Mouse (Mus musculus) adrenal gland, postnatal 4 days (tissue): ENCODE measurements around the gene Gcsam. TPM values are rescaled to one million over a fixed set of nuclear protein-coding genes. Genes with fewer than 3 reads are reported as not detected.

ENCODE experiments used
- DNase-seq, 2 experiments: peaks; one replicate each; pipeline ENCODE4 v3.0.0; 2021 to 2022; ENCODE audit warnings: low spot score in 2 of 2, mixed read lengths in 2 of 2
- long read RNA-seq, 2 experiments: library from polyadenylated mRNA; stranded (forward); transcript quantifications; one replicate each; pipeline ENCODE4 v2.0.0; 2021
- total RNA-seq, 2 experiments: library from RNA; stranded (reverse); gene quantifications; 2 replicates each; pipeline ENCODE4 v1.2.3; 2021

Gene Gcsam
- under 1 TPM; 0.11 to 0.34 TPM for total RNA-seq
- long read RNA-seq, experiment 1, result 0 reads
- long read RNA-seq, experiment 2, result 0 reads

DNA sequence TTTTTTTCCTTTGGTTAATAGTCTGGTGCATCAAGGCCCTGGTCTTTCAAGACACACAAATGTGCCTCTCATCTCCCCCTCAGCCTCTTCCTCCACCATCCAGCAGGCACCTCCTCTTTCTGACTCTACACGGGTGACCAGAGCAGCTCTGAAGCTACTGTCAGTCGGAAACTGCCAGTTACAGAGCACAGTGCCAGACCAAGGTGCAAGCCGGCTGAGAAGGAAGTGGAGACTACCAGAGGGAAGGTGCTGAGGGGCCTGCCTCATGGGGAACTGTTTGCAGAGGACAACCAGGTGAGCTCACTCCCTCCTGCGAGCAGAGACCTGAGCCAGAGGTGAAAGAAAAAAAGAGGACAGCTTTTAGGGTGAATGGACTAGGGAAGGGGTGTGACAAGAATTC is at the start of gene Gcsam:
Gene Gcsam (plus strand): TSS at position 114 of the 400 bp plus-strand sequence.
- no peak for DNase-seq

DNA sequence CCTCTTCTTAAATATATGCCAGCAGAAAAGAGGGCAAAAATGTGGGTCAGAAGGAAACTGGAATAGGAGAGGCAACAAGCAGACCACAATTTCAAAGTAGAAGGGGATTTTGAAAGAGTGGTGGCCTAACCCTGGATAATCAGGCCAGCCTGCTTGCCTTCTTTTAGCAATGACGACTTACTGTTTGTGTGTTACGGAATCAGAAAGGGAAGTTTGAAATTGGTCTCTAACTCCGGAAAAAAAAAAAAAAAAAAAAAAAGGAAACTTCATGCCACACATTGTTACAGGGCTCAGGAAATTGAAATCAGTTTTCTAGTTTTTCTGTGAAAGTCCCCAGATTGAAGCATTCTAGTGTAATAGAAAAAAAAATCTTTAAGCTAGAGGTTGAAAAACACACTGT is 48.4 kb upstream of the Gcsam start:
- DNase-seq, result no peak

DNA sequence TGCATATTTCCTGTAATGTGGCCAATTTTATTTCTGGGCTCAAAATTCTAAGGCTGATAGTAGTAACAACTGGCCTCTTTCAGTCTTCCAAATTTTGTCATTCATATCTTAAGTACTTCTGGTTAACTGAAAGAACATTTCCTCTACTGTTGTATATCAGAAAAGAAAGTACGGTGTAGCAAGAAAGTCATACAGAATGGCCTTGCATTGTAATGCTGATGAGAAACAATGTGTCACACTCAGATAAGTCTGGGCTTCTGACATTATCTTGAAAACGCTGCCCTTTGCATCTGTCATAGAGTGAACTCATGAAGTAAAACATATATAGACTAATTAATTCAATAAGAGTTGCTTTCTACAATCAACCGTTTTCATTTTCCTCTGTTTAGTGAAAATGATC is 37.9 kb upstream of the Gcsam start:
- no peak for DNase-seq

DNA sequence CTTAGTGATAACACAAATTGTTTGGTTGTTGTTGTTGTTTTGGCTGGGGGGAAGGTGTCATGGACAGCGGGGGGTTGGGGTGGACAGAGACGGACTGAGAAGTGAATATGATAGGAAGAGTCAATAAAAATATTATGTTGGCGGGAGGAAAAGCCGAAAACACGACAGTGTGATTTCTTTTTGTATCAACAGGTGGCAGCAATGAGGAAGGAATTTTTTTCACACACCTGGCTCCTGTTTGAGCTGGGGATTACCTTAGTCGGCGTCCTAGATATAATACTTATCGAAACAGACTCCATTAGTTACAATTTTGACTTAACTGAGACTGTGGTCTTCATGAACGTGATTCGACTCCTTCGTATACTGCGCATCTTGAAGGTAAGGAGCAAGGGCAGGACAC is 30.3 kb upstream of the Gcsam start:
- DNase-seq, result no peak

DNA sequence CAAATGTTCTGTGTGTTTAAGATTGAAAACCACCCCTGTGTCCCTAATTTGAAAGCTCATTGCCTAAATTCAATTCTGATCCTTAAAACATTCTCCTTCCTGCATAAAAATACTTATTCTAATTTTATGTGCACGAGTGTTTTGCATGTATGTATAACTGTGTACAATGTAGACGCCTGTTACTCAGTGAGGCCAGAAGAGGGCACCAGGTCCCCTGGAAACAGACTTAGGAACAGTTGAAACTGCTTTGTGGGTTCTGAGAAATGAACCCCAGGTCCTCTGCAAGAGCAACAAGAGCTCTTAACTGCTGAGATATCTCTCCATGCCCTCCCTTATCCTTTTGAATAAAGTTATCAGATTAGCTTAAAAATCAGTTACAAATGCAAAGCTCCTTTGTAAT is 27.7 kb upstream of the Gcsam start:
- no peak for DNase-seq

DNA sequence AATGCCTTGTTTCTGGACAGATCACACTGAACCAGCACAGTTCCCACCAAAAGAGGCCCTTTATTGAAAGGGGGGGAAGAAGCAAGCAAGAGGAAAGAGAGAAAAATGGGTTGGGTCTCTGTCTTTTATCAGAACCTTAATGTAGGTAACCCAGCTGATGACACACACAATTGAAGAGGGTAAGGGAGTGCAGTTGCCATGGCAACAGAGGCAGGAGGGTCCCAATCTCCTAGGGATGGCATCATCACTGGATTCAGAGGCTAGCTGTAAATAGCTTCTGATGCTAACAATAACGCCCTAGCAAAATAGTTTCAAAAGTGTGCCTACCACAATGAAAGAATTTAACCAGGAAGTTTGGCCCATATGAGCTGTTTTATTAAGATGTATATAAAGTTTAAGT is 16.5 kb upstream of the Gcsam start:
- no peak for DNase-seq

DNA sequence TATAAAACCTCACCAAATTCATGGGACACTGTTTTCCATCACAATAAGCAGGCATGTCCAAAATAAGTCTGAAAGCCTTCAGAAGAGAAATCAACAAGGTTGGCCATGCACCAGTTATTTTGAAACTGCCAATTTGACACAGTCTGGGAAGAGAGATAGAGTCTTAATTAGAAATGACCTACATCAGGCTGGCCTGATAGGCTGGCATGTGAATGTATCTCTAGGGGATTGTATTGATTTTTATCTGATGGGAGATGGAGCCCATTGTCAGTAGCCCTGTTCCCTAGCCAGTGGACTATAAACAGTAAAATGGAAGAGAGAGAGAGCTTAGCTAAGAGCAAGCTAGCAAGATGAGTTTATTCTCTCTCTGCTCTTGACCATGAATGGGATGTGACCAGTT is 14.7 kb upstream of the Gcsam start:
- no peak for DNase-seq

DNA sequence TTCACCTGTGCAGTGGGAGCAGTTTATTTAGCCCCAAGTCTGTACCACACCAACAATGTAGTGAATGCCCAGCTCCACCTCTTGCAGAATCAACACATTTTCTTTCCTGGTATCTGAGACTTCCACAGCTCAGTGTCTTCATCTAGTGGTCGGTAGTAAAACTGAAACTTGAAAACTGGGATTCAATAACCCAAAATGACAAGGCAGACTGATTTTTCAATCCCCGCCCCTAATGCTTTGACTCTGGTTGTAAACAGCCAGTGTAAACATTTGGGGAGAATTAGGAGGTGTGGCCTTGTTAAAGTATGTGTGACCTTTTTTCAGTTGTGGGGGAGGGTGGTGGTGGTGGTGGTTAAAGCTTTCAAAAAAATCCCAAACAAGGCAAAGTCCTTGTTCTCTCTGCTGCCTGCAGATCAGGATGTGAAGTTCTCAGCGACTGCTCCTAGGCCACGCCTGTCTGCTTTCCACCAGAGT is 1.7 kb upstream of the Gcsam start:
- no peak for DNase-seq

DNA sequence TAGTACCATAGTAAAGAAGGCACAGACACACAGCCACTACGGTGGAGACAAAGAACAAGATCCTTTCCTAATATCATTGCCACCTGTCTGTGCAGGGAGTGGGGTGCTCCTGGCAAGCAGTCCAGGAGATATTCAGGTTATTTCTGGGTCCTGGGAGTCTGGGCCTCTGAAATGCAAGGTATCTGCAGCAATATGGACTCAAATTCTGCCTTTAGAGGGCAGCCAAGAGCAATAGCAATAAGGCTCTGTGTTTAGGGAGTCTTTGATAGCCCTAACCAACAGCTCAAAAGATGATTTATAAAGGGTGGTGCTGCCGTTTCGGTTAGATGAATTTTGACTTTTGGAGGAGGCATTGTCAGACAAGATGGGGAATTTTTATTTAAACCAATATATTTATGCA is 880 bp upstream of the Gcsam start:
- DNase-seq, result no peak

DNA sequence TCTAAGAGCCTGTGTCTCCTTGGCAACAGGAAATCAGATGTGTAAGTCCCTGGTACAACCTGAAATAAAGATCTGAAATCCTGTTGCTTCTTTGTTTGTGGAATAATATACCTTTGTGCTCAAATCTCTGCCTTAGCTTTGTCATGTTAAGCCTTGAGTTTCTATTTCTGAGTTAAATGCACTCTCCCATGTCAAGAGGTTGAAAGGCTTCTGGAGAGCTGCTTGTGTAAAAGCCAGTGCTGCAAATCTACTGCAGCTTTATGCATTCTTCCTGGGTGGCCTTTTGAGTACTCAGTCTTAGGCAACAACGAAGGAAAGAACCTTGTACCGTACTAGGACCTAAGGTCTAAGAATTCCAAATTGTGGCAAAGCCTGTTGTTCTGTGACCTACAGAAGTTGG is 3.1 kb downstream of the Gcsam start:
- no peak for DNase-seq

DNA sequence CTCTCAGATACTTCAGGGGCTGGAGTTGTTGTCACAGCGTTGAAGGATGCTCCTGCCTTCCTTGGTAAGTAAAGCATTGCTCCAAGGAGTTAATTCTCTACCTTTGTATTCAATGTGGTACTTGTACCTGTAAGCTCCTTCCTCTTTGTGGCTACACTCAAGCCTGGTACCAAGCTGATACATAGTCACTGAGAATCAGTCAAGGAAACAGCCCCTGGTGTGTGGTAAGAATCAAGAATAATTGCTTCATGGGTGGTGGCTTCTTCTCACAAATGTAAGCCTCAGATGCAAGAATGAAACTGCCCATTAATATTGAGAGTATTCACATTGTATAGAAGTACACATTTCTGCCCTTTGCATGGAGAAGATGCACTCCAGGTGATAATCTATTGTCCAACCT is 5.8 kb downstream of the Gcsam start:
- no peak for DNase-seq

DNA sequence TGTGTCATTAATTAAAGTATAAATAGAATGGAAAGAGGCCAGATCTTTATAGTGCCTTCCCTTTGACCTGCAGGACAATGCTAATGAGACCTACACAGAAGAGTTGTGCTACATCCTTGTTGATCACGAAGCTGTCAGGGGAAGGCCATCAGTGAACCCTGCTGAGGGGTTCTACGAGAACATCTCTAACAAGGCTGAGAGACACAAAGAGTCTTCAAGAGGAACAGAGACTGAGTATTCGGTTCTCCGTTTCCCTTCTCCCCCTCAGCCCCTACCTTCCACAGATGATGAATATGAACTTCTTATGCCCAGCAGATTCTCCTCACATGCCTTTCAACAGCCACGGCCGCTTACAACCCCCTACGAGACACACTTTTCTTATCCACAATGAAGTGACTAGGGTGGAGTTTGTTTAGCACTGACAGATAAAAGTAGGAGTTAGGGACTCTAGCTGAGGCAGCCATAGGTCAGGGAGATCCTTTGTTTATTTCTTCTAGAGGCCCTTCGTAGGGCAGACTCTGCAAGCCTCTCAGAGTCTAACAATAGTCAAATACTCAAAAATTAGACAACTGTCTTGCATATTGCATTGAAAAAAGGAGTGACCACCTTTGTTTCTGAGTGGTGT is 9.7 kb downstream of the Gcsam start:
- DNase-seq, result no peak

DNA sequence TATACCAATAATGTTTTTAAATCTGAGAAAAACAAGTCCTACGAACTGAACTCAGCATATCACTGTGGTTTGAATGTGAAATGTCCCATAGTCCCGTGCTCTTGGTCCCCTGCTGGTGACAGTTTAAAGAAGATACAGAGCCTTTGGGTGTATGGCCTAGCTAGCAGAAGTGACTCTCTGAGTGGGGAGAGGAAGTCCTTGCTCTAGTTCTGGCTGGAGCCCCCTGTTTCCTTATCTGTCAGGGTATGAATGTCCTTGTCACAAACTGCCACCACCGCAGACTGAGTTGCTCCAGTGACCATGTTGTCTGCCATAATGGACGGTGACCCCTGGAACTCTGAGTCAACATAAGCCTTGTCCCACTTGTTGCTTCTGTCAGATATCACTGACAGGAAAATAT is 13.1 kb downstream of the Gcsam start:
- no peak for DNase-seq

DNA sequence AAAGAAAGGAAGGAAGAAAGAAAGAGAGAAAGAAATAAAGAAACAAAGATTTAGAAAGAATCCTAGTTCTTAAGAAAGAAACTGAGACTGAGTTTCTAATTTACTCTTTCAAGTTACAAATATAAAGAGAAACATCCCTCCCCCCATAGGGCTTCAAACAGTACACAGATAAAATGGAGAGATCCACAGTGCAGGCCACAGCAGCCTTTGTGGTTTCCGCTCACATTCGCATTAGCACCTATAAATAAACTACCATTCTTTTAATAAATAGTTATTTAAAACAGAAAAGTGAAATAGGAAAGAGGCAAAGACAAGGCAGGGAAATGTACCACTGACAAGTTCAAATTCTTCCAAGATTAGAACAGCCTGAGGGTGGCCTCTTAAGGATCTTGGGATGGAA is 14.6 kb downstream of the Gcsam start:
- DNase-seq, result no peak

DNA sequence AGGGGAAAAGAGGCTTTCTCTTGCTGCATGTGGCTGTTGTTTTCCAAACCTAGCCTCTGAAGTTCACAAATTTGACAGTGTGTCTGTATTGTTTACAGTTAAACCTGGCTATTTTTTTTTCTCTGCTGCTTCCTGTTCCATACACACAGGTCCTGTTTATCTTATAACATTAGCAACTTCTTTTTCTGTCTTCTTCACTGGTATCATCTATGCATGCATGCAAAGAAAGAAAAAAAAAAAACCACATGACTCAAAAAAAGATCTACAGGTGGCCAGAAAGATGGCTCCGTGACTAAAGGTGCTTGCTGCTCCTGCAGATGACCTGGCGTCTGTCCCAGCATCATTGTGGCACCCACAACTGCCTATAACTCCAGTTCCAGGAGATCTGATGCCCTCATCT is 15.2 kb downstream of the Gcsam start:
- DNase-seq, result no peak

DNA sequence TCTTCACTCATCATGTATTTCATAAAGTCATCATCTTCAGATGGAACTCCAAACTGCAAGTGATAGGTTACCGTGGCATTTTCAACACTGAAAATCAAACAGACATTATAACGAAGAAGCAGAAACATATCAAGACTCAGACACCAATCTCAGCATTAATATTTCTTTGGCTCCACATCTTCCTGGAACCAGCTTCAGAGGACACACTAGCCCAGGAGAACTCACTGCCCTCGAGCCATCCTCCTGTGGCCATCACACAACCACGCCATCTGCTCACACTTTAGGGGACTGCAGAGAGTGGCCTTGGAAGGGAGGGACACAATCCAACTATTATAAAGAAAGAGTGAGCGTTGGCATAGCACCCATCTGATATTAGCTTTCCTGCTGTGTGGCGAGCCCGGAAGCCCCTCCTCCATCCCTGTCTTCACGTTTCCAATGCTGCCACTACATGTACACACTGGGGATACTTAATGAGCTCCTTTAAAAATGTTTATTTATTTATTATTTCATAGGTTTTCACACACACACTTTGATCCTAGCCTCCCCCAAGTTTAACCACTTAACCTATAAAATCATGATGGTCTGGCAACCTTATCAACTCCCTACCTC is 19.4 kb downstream of the Gcsam start:
- no peak for DNase-seq

DNA sequence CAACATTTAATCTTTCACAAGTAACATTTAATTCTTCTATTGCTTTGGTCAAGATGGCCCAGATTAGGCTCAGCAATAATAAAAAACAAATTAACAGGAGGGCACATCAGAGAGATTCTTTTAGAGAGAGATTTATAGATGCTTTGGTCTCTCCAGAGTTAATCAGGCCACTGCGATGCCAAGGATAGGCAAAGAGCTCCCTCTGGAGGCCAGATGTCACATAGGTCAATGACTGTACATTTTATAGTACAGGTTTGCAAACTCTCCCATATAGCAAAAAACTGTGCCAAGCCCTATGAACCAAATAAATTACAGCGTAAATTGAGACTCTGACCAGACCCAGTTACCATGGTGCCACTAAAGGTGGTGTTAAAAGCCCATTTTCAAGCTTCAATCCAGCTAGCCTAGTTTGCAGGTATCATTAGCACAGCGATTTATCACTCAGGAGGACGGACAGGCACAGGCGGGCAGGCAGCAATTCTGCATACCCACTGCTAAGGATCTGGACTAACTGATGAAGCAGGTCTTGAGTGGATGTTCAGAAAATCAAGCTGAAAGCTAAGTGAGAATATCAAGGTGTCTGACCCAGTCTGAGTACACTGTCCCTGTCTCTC is 20.3 kb downstream of the Gcsam start:
- DNase-seq, result no peak

DNA sequence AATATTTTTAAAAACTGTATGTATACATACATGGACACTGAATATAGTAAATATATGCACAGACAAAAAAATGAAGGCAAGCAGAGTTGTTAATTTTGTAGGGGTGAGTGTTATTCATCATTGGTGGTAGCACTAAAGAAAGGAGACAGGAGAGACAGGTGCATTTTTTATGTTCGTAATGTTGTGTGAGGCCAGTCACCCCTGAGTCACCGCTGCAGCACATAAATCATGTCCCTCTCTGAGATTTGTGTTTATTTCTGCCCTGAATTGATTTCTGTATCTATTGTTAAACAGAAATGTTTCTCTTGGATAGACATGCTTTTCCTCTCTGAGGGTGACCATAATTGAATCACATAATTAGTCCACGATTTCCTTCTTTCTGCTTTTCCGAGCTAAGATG is 22.2 kb downstream of the Gcsam start:
- DNase-seq, result no peak

DNA sequence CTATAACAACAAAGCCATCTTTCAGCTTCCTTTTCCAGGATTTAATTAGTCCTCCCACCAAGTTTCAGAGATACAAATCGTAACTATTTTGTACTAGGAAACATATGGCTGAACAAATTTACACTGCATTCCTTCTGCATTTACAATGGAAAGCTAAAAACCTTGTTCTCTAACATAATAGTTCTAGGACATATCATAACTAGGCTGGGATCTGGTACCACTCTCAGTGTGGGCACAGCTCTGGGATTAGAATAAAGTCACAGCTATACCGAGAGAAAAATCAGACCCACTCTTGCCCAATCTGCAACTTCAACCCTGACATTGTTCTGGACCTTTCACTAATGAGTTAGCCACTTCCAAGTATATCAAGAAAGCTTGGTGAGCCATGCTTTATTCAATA is 25.6 kb downstream of the Gcsam start:
- DNase-seq, result no peak

DNA sequence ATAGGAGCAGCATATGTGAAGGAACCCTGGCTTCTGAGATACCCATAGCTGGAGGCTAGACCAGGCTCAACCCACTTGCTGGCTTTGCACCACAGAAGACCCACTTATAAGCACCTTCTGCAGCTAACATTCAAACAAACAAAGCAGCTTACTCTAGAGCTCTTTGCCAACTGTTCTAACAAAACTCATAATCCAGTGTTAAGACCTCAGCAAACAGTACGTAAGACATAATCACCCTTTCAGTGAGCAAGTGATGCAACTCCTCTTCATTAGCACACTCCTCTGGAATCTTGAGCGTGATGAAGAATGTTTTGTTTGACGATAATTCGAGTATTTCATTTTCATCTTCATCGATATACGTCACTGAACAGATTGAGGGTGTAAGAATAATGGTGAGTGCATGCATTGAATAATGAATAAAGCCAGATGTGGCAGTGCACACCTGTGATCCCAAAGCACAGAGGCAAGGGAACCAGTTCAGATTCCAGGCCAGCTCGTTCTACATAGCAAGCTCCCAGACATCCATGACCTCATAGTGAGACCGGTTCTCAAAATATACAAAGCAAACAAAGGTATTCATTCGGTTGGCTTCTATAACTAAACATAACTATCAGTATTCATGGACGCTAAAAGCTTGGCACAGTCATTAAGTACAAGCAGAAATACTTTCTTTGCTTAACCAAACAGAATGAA is 30.0 kb downstream of the Gcsam start:
- DNase-seq, result no peak

DNA sequence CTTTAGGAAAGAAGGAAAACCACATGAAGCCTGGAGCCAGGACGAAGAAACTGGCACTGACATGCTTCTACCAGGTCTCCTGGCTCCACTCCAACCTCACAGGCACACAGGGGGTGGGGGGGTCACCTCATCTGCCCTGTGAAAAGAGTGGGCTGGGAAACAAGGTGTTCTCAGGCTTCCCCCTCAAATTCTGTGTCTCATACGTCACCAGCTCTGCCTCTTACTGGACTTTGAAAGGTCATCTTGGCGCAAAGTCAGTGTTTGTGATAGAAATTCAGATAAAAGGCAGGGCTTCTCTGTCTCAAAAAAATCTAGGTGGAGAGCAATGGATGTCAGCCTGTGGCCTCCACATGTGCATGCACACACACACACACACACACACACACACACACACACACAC is 31.1 kb downstream of the Gcsam start:
- no peak for DNase-seq

DNA sequence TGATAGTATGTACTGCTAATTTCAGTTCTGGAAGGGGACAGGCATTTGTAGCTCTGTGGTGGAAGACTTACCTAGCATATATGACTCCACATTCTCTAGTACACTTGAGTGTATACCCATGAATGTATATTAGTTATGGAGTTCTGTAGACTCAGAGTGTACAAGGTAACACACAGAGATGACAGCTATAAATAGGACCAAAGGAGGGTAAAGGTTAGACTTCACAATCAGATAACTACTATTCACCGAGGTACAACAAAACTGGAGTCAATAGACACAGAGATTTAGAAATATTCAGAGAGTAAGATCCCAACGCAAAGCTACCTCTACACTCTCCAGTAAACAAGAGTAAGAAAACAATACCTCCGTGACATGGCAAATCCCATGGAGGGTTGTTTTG is 33.8 kb downstream of the Gcsam start:
- no peak for DNase-seq
